Mouse (Mus musculus): Measurements from ENCODE around the gene Gm2431.
"Not testable (repeated sequence)": the region's sequence is repeated elsewhere in the genome, so short reads cannot be mapped to it uniquely, and the experiment has no call there.

Gene Gm2431

DNA sequence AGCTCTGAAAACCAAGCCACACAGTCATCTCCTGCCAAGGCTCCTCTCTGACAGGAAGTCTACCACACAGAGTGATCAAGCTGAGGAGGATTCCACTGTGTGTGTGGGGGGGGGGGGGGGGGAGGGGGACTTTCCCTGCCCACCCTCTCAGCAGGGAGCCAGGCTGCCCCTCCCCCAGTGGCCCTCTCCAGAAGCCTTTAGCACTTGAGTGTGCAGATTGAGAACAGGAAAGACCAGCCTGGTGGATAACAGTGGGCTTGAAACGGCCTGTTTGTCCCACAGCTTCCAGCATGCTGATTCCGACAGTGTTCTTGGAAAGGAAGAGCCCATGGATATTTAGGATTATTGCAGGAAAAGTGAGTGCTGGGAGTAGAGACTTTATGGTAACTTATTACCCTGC lies 33.6 kb downstream of the Gm2431 start:
- TF ChIP-seq NANOG (IDR thresholded peaks at IDR 0.05; ENCODE audit: borderline replicate concordance, low read length) (no peak), POU5F1 (IDR thresholded peaks at IDR 0.05; ENCODE audit: borderline replicate concordance, low read length) (no peak), CTCF (conservative IDR thresholded peaks at IDR 0.05; ENCODE audit: low read length) (no peak)
- Histone ChIP-seq H3K4me1 (replicated peaks; ENCODE audit: low read depth, low read length) (peaks cover 3% of the 10 kb centered on the region; the same call in 1 of the 2 replicates), H3K4me3 (replicated peaks; ENCODE audit: low read length) (no peak overlapping the region), H3K36me3 (ENCODE audit: insufficient read depth, low read length) (no peaks in the 10 kb centered on the region), H3K9me3 (ENCODE audit: low read length) (peaks cover 65% of the 10 kb centered on the region), H3K27me3 (ENCODE audit: insufficient read depth, low read length) (no peaks in the 10 kb centered on the region)

DNA sequence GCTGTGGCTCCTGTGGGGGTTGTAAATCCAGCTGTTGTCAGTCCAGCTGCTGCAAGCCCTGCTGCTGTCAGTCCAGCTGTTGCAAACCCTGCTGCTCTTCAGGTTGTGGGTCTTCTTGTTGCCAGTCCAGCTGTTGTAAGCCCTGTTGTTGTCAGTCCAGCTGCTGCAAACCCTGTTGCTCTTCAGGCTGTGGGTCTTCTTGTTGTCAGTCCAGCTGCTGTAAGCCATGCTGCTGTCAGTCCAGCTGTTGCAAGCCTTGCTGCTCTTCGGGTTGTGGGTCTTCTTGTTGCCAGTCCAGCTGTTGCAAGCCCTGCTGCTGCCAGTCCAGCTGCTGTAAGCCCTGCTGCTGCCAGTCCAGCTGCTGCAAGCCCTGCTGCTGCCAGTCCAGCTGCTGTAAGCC lies 46.0 kb downstream of the Gm2431 start:
- not testable (repeated sequence) for H3K4me3 ChIP-seq (replicated peaks; ENCODE audit: low read length); H3K27me3 ChIP-seq (ENCODE audit: insufficient read depth, low read length); H3K4me1 ChIP-seq (replicated peaks; ENCODE audit: low read depth, low read length); H3K36me3 ChIP-seq (ENCODE audit: insufficient read depth, low read length)
- peaks cover 36% of the 10 kb centered on the region for H3K9me3 ChIP-seq (ENCODE audit: low read length)

DNA sequence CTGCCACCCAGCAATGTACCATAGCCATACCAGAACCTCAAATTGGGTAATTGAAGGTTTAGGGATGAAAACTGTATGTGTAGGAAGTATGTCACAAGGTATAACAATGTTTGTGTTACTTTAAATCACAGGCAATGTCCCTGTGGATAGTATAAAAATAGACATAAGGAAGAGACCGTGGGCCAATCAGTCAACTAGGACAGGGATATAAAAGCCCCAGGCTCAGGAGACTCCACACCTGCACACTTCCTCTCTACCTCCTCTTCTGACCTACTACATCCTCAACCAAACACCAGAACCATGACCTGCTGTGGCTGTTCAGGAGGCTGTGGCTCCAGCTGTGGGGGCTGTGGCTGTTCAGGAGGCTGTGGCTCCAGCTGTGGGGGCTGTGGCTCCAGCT lies 46.6 kb downstream of the Gm2431 start, which contains the start of gene Gm7579:
TSS of gene Gm7579 (plus strand) at position 301 of the 400 bp plus-strand sequence.
- TF ChIP-seq POU5F1 (IDR thresholded peaks at IDR 0.05; ENCODE audit: borderline replicate concordance, low read length) (no peak), NANOG (IDR thresholded peaks at IDR 0.05; ENCODE audit: borderline replicate concordance, low read length) (no peak), CTCF (conservative IDR thresholded peaks at IDR 0.05; ENCODE audit: low read length) (no peak)
- no peaks in the 10 kb centered on the region for H3K36me3 ChIP-seq (ENCODE audit: insufficient read depth, low read length)
- H3K4me3 ChIP-seq (replicated peaks; ENCODE audit: low read length), result no peak within 1 kb of the TSS
- H3K4me1 ChIP-seq (replicated peaks; ENCODE audit: low read depth, low read length), result peaks cover 6% of the 10 kb centered on the region
- H3K27me3 ChIP-seq (ENCODE audit: insufficient read depth, low read length), result no peaks in the 10 kb centered on the region
- H3K9me3 ChIP-seq (ENCODE audit: low read length), result peaks cover 36% of the 10 kb centered on the region

Data from E14TG2a.4 (cell line).